Mouse (Mus musculus) kidney, adult 2 months (tissue): ENCODE measurements at regions not wholly inside any gene's neighbourhood (a gene's known extent, or its start where the extent isn't known, plus 50 kb on each side); places are given as distances from the start of the nearest gene placed in this dataset.

Experiments
- DNase-seq: peaks from one replicate; pipeline ENCODE4 v3.0.0; 2021
- H3K27ac ChIP-seq: fragments of 200-500 bp; 2 replicates; pipeline ENCODE4 v1.5.1; 2012; ENCODE audit warnings: low read depth, low read length, control low read depth, inconsistent platforms; ENCODE audit not compliant: insufficient read depth
- H3K27me3 ChIP-seq: fragments of 200-500 bp; replicated peaks from 2 replicates; pipeline ENCODE4 v1.6.1; 2012; ENCODE audit warnings: mild to moderate bottlenecking, moderate library complexity, low read length, inconsistent platforms; ENCODE audit not compliant: control insufficient read depth, insufficient read depth
- H3K36me3 ChIP-seq: fragments of 200-500 bp; 2 replicates; pipeline ENCODE4 v1.6.1; 2012; ENCODE audit warnings: mild to moderate bottlenecking, moderate library complexity, low read length, inconsistent platforms; ENCODE audit not compliant: control insufficient read depth, insufficient read depth
- H3K4me1 ChIP-seq: fragments of 200-500 bp; 2 replicates; pipeline ENCODE4 v1.6.1; 2011; ENCODE audit warnings: low read length; ENCODE audit not compliant: control insufficient read depth, insufficient read depth
- H3K4me3 ChIP-seq: fragments of 200-500 bp; 2 replicates; pipeline ENCODE4 v1.5.1; 2011; ENCODE audit warnings: mild to moderate bottlenecking, low read depth, low read length, control low read depth; ENCODE audit not compliant: insufficient read depth
- CTCF ChIP-seq: fragments of 200-500 bp; conservative IDR thresholded peaks from 2 replicates; pipeline ENCODE4 v1.5.1; 2011; ENCODE audit warnings: low read depth, mild to moderate bottlenecking, control low read depth, low read length, moderate library complexity, mixed read lengths; ENCODE audit not compliant: insufficient read depth, insufficient read length
- POLR2A ChIP-seq: fragments of 200-500 bp; IDR thresholded peaks from one replicate; pipeline ENCODE4 v1.6.1; 2011; ENCODE audit warnings: low read depth, low read length, control low read depth
- WGBS: fragments of 180-500 bp; shearing (Covaris S2); methylation state at CpG from one replicate; pipeline ENCODE4 v1.1.7; 2018; 5-methylcytosine and 5-hydroxymethylcytosine counted together

DNA sequence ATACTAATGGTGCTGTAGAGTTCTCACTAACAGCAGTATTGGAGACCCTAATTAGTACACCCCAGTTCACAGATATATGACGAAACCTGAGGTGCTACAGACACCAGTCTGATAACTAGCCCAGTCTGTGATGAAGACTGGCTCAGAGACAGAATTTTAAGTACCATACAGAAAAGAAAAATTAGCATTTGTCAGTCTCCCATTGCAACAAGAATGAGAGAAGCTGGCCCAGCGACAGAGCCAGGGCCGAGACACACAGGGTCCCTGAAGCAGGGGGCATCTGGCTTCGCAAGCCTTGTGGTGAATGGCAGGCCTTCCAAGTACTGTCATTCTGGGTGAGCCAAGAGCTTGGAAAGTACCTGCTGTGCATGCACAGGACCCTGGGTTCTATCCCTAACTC, 228.8 kb upstream of the Tox3 start:
- H3K27me3 ChIP-seq: no peaks in the 10 kb centered on the region
- H3K4me1 ChIP-seq: no peaks in the 10 kb centered on the region
- no peaks in the 10 kb centered on the region for H3K36me3 ChIP-seq
- H3K27ac ChIP-seq: no peak overlapping the region
- 88% methylated on average over 4 of the region's 4 CpGs for WGBS
- no peak overlapping the region for H3K4me3 ChIP-seq
- DNase-seq: no peak
- TF ChIP-seq CTCF: no peak
- no peak for TF ChIP-seq POLR2A

DNA sequence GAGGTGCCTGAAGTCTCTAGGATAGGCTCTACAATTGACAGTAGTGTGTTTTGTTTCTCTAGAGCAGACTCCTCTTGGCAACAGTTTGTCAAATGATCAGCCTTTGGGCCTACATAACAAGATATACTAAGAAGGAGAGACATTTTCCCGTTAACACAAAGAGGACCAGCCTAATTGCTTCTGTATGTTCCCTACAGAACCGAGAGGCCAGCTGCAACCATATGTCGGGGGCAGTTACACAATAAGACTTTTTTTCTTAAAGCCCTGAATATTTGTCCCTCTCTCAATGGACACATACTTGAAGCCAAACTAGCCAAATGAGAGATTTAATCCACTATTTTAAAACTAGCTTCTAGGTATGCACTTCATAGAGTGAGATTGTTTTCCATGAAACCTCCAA, 226.5 kb upstream of the Tox3 start:
- Histone ChIP-seq H3K27ac (no peak overlapping the region), H3K4me1 (no peaks in the 10 kb centered on the region), H3K4me3 (no peak overlapping the region), H3K27me3 (no peaks in the 10 kb centered on the region), H3K36me3 (no peaks in the 10 kb centered on the region)
- WGBS: 89% methylated on average over 3 of the region's 3 CpGs
- TF ChIP-seq CTCF (no peak), POLR2A (no peak)
- no peak for DNase-seq

DNA sequence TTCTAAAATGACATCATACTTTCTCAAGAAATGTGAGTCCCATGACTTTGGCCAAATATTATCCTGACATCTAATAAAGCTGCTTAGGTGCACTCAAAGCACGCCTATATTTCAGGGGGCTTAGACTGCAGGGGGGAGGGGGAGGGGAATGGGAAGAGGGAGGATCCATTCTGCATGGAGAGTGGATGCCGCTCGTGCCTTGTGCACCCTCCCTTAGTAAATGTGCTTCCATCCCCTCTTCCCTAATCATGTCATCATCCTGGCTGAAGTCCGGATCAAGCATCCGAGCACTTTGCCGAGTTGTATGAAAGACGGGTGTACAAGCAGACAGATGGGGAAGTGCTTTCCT, 207.9 kb upstream of the Tox3 start:
- no peaks in the 10 kb centered on the region for H3K27me3 ChIP-seq
- no peak overlapping the region for H3K27ac ChIP-seq
- TF ChIP-seq POLR2A (no peak), CTCF (no peak)
- H3K4me3 ChIP-seq: no peak overlapping the region
- no peak for DNase-seq
- no peaks in the 10 kb centered on the region for H3K36me3 ChIP-seq
- 39% methylated on average over 7 of the region's 7 CpGs for WGBS
- no peaks in the 10 kb centered on the region for H3K4me1 ChIP-seq

DNA sequence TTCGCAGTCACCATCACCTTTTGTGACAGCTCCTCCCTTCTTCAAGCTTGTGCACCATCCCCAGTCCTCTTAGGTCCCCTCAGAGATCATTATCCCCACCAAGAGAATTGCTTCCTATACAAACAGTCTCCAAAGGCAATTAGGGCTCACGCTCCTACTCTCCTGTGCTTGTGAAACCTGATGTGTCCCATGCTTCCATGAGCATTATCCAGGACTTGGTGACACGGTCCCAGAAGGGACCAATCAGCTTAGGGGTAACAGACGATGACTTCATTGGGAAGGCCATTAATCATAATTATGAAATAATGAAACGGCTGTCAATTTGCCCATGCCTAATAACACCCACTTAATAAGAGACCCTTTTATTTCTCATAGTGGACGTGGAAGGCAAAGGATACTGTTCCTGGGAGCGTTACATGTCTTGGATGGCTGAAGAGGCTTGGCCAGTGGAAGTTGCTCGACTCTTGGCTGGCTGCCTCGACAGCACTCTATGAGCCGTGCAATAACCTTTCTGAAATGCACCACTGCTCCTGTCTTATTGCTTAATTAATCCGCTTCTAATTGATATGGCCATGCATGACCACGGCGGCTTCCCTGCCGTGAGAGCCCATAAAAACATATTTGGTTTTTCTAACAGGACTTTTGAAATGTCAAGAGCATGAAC, 207.4 kb upstream of the Tox3 start:
- Histone ChIP-seq H3K27ac (no peak overlapping the region), H3K4me1 (no peaks in the 10 kb centered on the region), H3K27me3 (no peaks in the 10 kb centered on the region), H3K36me3 (no peaks in the 10 kb centered on the region), H3K4me3 (no peak overlapping the region)
- WGBS: 42% methylated on average over 14 of the region's 14 CpGs
- TF ChIP-seq CTCF: no peak
- no peak for TF ChIP-seq POLR2A
- DNase-seq: peak; percentile 44

DNA sequence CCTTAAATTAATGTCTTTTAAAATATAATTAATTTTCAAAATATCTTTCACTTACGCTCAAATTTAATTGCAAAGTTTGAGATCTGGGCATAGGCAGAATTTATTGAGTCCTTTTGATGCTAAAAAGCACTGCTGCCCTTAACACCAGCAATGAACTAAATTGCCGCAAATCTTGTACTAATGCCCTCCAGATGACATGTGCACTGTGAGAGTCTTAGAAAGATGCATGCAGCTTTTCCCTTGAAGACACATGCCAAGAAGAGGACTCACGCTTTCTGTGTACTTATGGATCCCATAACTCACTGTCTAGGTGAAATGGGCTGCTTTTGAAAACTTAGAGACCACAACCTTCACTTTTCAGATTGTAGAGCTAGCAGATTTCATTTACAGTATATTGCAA, 199.1 kb upstream of the Tox3 start:
- no peak for DNase-seq
- H3K4me3 ChIP-seq: no peak overlapping the region
- H3K27me3 ChIP-seq: no peaks in the 10 kb centered on the region; the same call in 1 of the 2 replicates
- H3K36me3 ChIP-seq: no peaks in the 10 kb centered on the region
- 68% methylated on average over 3 of the region's 3 CpGs for WGBS
- TF ChIP-seq POLR2A: no peak
- no peak for TF ChIP-seq CTCF
- no peaks in the 10 kb centered on the region for H3K4me1 ChIP-seq
- H3K27ac ChIP-seq: no peak overlapping the region

DNA sequence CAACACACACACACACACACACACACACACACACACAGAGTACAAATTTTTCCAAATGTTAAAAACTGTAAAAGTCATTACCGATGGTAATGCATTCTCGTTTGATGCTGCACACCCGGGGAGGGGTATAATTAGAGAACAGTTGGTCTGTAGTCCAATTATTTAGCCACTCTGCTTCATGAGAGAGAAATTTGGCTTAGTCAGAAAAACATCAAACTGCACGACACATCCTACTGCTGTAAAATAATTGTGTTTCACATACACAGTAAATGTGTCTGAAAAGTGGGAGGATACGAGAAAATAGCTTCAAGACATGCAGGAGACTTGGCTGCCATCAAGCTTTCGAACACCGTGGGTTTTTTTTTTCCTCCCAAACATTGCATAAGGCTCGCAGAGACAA, 194.5 kb upstream of the Tox3 start:
- 48% methylated on average over 8 of the region's 8 CpGs for WGBS
- Histone ChIP-seq H3K27ac (no peak overlapping the region), H3K4me1 (no peaks in the 10 kb centered on the region), H3K4me3 (no peak overlapping the region), H3K36me3 (no peaks in the 10 kb centered on the region), H3K27me3 (no peaks in the 10 kb centered on the region; the same call in 1 of the 2 replicates)
- TF ChIP-seq CTCF (no peak), POLR2A (no peak)
- DNase-seq: no peak

DNA sequence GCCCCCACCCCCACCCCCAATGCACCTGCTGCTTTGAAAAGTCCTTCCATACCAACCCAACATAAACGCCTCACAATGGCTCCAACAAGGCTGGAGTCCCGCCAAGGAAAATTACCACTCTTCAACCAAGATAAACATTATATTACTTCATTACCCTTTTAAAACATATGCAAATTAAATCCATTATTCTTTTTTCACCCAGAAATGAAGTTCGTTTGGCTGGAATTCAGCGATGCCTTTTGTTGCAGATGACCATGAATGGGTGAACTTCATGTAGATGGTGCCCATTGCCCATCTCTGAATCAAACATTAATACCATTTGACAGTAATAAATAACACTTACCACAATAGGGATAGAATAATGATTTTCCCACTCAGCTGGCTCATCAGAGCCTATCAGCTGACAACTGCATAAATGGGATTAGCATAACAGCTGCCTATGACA, 188.1 kb upstream of the Tox3 start:
- Histone ChIP-seq H3K36me3 (no peaks in the 10 kb centered on the region), H3K27ac (no peak overlapping the region), H3K4me3 (no peak overlapping the region), H3K27me3 (no peaks in the 10 kb centered on the region), H3K4me1 (no peaks in the 10 kb centered on the region)
- no peak for DNase-seq
- 85% methylated on average over 4 of the region's 4 CpGs for WGBS
- TF ChIP-seq CTCF (no peak), POLR2A (no peak)
